Mouse (Mus musculus) spleen, adult 12 weeks (tissue): ENCODE measurements around the gene Cactin.

Experiments used
- DNase-seq: peaks from one replicate; pipeline ENCODE4 v3.0.0; 2022; ENCODE audit warnings: low spot score

Cactin gene

GRCm38 (mm10) chr10:81320550-81321347 is at the start of gene Cactin:
TSS of gene Cactin (plus strand) at chr10:81321103.
- DNase-seq = peak; percentile 98

GRCm38 (mm10) chr10:81272356-81272755 is 48.5 kb upstream of the Cactin start:
- no peak for DNase-seq

- DNase-seq = no peak
Measured at GRCm38 (mm10) chr10:81273842-81274241, 47.1 kb upstream of the Cactin start.

- no peak for DNase-seq
Measured at GRCm38 (mm10) chr10:81277676-81278075, 43.2 kb upstream of the Cactin start.

- no peak for DNase-seq
Measured at GRCm38 (mm10) chr10:81279496-81279895, 41.4 kb upstream of the Cactin start.

GRCm38 (mm10) chr10:81284189-81284588 is 36.7 kb upstream of the Cactin start:
- DNase-seq = no peak

- DNase-seq = no peak
Measured at GRCm38 (mm10) chr10:81284719-81285118, 36.2 kb upstream of the Cactin start.

GRCm38 (mm10) chr10:81285694-81286450 is 35.0 kb upstream of the Cactin start:
- peak; percentile 81 for DNase-seq

- DNase-seq = no peak
Measured at GRCm38 (mm10) chr10:81286586-81286985, 34.3 kb upstream of the Cactin start.

- peak; percentile 64 for DNase-seq
Measured at GRCm38 (mm10) chr10:81287513-81288157, 33.3 kb upstream of the Cactin start.

- DNase-seq = no peak
Measured at GRCm38 (mm10) chr10:81288601-81289000, 32.3 kb upstream of the Cactin start.

- DNase-seq = no peak
Measured at GRCm38 (mm10) chr10:81289278-81289677, 31.6 kb upstream of the Cactin start.

GRCm38 (mm10) chr10:81289811-81290210 is 31.1 kb upstream of the Cactin start:
- no peak for DNase-seq

- DNase-seq = no peak
Measured at GRCm38 (mm10) chr10:81290698-81291460, 30.0 kb upstream of the Cactin start.

GRCm38 (mm10) chr10:81291511-81292104 is 29.3 kb upstream of the Cactin start, which contains the start of gene Tjp3:
TSS of gene Tjp3 (minus strand) at chr10:81291581.
- no peak for DNase-seq

- peak; percentile 99 for DNase-seq
Measured at GRCm38 (mm10) chr10:81292554-81293333, 28.2 kb upstream of the Cactin start, which contains the start of gene Pip5k1c. TSS of gene Pip5k1c (plus strand) at chr10:81292963.

- no peak for DNase-seq
Measured at GRCm38 (mm10) chr10:81293334-81294030, 27.4 kb upstream of the Cactin start.

GRCm38 (mm10) chr10:81294442-81294841 is 26.5 kb upstream of the Cactin start:
- no peak for DNase-seq

- no peak for DNase-seq
Measured at GRCm38 (mm10) chr10:81295185-81295584, 25.7 kb upstream of the Cactin start.

- no peak for DNase-seq
Measured at GRCm38 (mm10) chr10:81297246-81297645, 23.7 kb upstream of the Cactin start.
